Mouse (Mus musculus) bone marrow macrophage, adult 2 months (primary cell): ENCODE measurements at regions not wholly inside any gene's neighbourhood (a gene's known extent, or its start where the extent isn't known, plus 50 kb on each side); places are given as distances from the start of the nearest gene placed in this dataset.

Source experiments
- CTCF ChIP-seq: IDR thresholded peaks from 2 replicates; pipeline ENCODE4 v1.5.1; 2012; ENCODE audit warnings: low read depth, mild to moderate bottlenecking, low read length, moderate library complexity
- POLR2A ChIP-seq: IDR thresholded peaks from 2 replicates; pipeline ENCODE4 v1.6.1; 2012; ENCODE audit warnings: mild to moderate bottlenecking, low read depth, low read length, borderline replicate concordance

GRCm38 (mm10) chr8:80185286-80185685 lies 127.5 kb upstream of the Hhip start:
- TF ChIP-seq CTCF: no peak
- TF ChIP-seq POLR2A: no peak
